Comparison of ENCODE assay signal across 8 mouse cellular contexts in genomic region chr3:19953865-19954264, GRCm38 (mm10). TPM values are rescaled to one million over a fixed set of nuclear protein-coding genes. Genes with fewer than 3 reads are reported as not detected.
A peak's percentile ranks its signal among the peaks of the same experiment; 100 is the strongest.
DNase-seq lines count a peak whose midpoint lies in the region; ATAC-seq and TF ChIP-seq lines count a peak whose summit lies in the region.

No protein-coding gene starts in this region.

- no peaks in the 10 kb centered on the region for H3K9me3 ChIP-seq in forebrain, embryonic 11.5 days (ENCODE audit: control insufficient read depth, low read length)
- no peaks in the 10 kb centered on the region for H3K9me3 ChIP-seq in heart, embryonic 16.5 days (replicated peaks; ENCODE audit: control insufficient read depth, low read length)
- no peaks in the 10 kb centered on the region for H3K9me3 ChIP-seq in lung, postnatal 0 days (ENCODE audit: low read length)

- peak; percentile 96 for TF ChIP-seq EP300 in lung, postnatal 0 days (IDR thresholded peaks at IDR 0.05)

- WGBS in forebrain, embryonic 11.5 days = 8% methylated on average over 3 of the region's 3 CpGs
- WGBS in heart, embryonic 16.5 days = 7% methylated on average over 3 of the region's 3 CpGs
- WGBS in lung, postnatal 0 days = 11% methylated on average over 3 of the region's 3 CpGs

- H3K4me1 ChIP-seq in forebrain, embryonic 11.5 days (replicated peaks; ENCODE audit: control insufficient read depth, insufficient read depth, low read length) = peaks cover 4% of the 10 kb centered on the region; the same call in 1 of the 2 replicates
- peaks cover 27% of the 10 kb centered on the region for H3K4me1 ChIP-seq in heart, embryonic 16.5 days (ENCODE audit: control insufficient read depth, insufficient read depth, low read length)
- H3K4me1 ChIP-seq in lung, postnatal 0 days (ENCODE audit: insufficient read depth, low read depth, low read length) = no peaks in the 10 kb centered on the region; the same call in 1 of the 2 replicates

- H3K4me3 ChIP-seq in forebrain, embryonic 11.5 days (ENCODE audit: low read depth, low read length) = no peak overlapping the region
- H3K4me3 ChIP-seq in heart, embryonic 16.5 days (ENCODE audit: low read length) = no peak overlapping the region
- no peak overlapping the region for H3K4me3 ChIP-seq in lung, postnatal 0 days (ENCODE audit: low read depth, low read length)

- no peak overlapping the region for H3K9ac ChIP-seq in forebrain, embryonic 11.5 days (ENCODE audit: low read length)
- H3K9ac ChIP-seq in heart, embryonic 16.5 days (ENCODE audit: low read length) = no peak overlapping the region; the same call in 1 of the 2 replicates
- H3K9ac ChIP-seq in lung, postnatal 0 days (replicated peaks; ENCODE audit: low read depth) = no peak overlapping the region

- H3K27me3 ChIP-seq in forebrain, embryonic 11.5 days (ENCODE audit: control insufficient read depth, insufficient read depth, low read length) = no peaks in the 10 kb centered on the region
- no peaks in the 10 kb centered on the region for H3K27me3 ChIP-seq in heart, embryonic 16.5 days (ENCODE audit: control insufficient read depth, insufficient read depth, low read length)
- no peaks in the 10 kb centered on the region for H3K27me3 ChIP-seq in lung, postnatal 0 days (replicated peaks; ENCODE audit: insufficient read depth, low read length)

- H3K4me2 ChIP-seq in forebrain, embryonic 11.5 days (ENCODE audit: low read depth, low read length, severe bottlenecking) = no peak overlapping the region
- H3K4me2 ChIP-seq in heart, embryonic 16.5 days (ENCODE audit: low read depth, low read length) = no peak overlapping the region
- no peak overlapping the region for H3K4me2 ChIP-seq in lung, postnatal 0 days (replicated peaks; ENCODE audit: low read depth, low read length)

- H3K36me3 ChIP-seq in forebrain, embryonic 11.5 days (ENCODE audit: control insufficient read depth, insufficient read depth, low read length) = no peaks in the 10 kb centered on the region
- H3K36me3 ChIP-seq in heart, embryonic 16.5 days (ENCODE audit: control insufficient read depth, insufficient read depth) = no peaks in the 10 kb centered on the region
- H3K36me3 ChIP-seq in lung, postnatal 0 days (ENCODE audit: insufficient read depth, low read length) = no peaks in the 10 kb centered on the region

- DNase-seq in 3134 (ENCODE audit: extremely low read depth, insufficient read length, low spot score) = peak; percentile 84
- DNase-seq in adrenal gland, adult (ENCODE audit: inconsistent age in 2 of 2, low spot score in 1 of 2) = peak; percentile 86 to 92
- no peak for DNase-seq in forebrain, embryonic 11.5 days (ENCODE audit: low spot score)
- peak; percentile 70 to 81 for DNase-seq in kidney, postnatal 36 days
- peak; percentile 96 for DNase-seq in lung, postnatal 0 days (ENCODE audit: low spot score)
- peak; percentile 24 for DNase-seq in retina, postnatal 7 days (ENCODE audit: low read depth, low spot score)
- DNase-seq in thymus, postnatal 10 days (ENCODE audit: low spot score in 2 of 2) = no peak

- TF ChIP-seq CTCF in lung, postnatal 0 days (IDR thresholded peaks at IDR 0.05) = no peak

- H3K27ac ChIP-seq in forebrain, embryonic 11.5 days (ENCODE audit: low read depth, low read length) = no peak overlapping the region
- H3K27ac ChIP-seq in heart, embryonic 16.5 days (ENCODE audit: low read length) = peak overlapping the region; percentile 89
- 0 out of 2 replicates have a peak overlapping the region, but pooled peaks have one; percentile 38 for H3K27ac ChIP-seq in lung, postnatal 0 days (ENCODE audit: low read length)

- peak; percentile 68 for ATAC-seq in forebrain, embryonic 11.5 days (replicated peaks; ENCODE audit: low FRiP score)
- peak; percentile 96 for ATAC-seq in heart, embryonic 16.5 days (replicated peaks; ENCODE audit: extremely low read depth, insufficient read depth, low FRiP score)
- ATAC-seq in lung, postnatal 0 days = peak; percentile 95

RNA-seq across cellular contexts. Expression of gene Cp, which starts 3.0 kb away (rescaled TPM):
- polyA plus RNA-seq in forebrain, embryonic 11.5 days (2014; fragmentation: Nextera tagmentation; extraction: Ambion mirVana) = 4.2 and 4.7 TPM in 2 replicates
- polyA plus RNA-seq in heart, embryonic 16.5 days (2015; fragmentation: Nextera tagmentation; extraction: Ambion mirVana) = 1.9 and 2.3 TPM in 2 replicates
- polyA plus RNA-seq in lung, postnatal 0 days (2015; fragmentation: Nextera tagmentation; extraction: Ambion mirVana) = 76.1 and 76.4 TPM in 2 replicates

Comparison
In these comparisons a context has a peak if more than half of its experiments do, and no peak if none do; other contexts are left out.
1. DNase-seq: peak in 3134 (single experiment), adrenal gland, adult (2 of 2), kidney, postnatal 36 days (2 of 2), lung, postnatal 0 days (single experiment) and retina, postnatal 7 days (single experiment); none in forebrain, embryonic 11.5 days (single experiment) and thymus, postnatal 10 days (0 of 2).
2. RNA of gene Cp, which starts 3.0 kb away (polyA plus RNA-seq): 76.1 to 76.4 TPM in lung, postnatal 0 days; 4.2 to 4.7 TPM in forebrain, embryonic 11.5 days and 1.9 to 2.3 TPM in heart, embryonic 16.5 days; every median in the first group is over 10 times any median in the second.
3. Peak in every context shown above with its lines, with median percentiles within 50 percentile points of each other: ATAC-seq.